Mouse (Mus musculus) bone marrow macrophage, adult 2 months (primary cell): Measurements from ENCODE around the gene Rap1b.

ENCODE experiments used
- CTCF ChIP-seq: IDR thresholded peaks from 2 replicates; pipeline ENCODE4 v1.5.1; 2012; ENCODE audit warnings: low read depth, mild to moderate bottlenecking, low read length, moderate library complexity
- POLR2A ChIP-seq: IDR thresholded peaks from 2 replicates; pipeline ENCODE4 v1.6.1; 2012; ENCODE audit warnings: mild to moderate bottlenecking, low read depth, low read length, borderline replicate concordance

DNA sequence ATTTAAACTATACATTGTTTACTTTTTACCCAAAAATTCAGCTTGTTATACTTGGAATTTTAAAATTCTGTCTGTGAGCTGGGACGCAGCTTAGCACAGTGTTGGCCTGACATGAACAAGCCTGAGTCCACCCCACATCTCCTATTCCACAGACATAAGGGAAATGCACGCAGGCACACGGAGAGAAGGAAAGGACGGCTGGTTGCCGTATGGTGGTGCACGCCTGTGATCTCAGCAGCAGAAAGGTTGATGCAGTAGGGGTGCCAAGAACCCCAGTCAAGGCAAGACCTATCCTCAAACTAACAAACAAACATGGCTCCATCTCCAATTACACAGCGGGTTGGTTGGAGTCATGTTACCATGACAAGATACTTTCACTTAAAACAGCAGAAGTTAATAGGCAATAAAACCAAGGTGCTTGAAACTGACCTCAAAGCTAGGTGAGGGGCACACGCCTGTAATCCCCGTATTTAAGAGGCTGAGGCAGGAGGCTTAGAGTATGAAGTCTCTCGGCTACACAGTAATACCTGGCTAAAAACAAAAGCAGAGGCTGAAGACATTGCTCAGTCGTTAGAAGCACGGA, 67.4 kb downstream of the Rap1b start:
- TF ChIP-seq POLR2A (no peak), CTCF (no peak)
